Mouse (Mus musculus) stomach, postnatal 0 days (tissue): ENCODE data around the gene Mgarp. TPM values are rescaled to one million over a fixed set of nuclear protein-coding genes. Genes with fewer than 3 reads are reported as not detected.
A peak's percentile ranks its signal among the peaks of the same experiment; 100 is the strongest.
"Not testable (repeated sequence)": the region's sequence is repeated elsewhere in the genome, so short reads cannot be mapped to it uniquely, and the experiment has no call there.

Experiments
- ATAC-seq: fragments of 200-750 bp; cut with Nextera tagmentation; 2 replicates; pipeline ENCODE4 v1.8.0; 2017; ENCODE audit not compliant: low FRiP score, low TSS enrichment
- DNase-seq: peaks from one replicate; pipeline ENCODE4 v3.0.0-alpha.2; 2016; ENCODE audit warnings: low spot score
- H3K27ac ChIP-seq: fragments of 300-500 bp; sonication (generic); replicated peaks from 2 replicates; pipeline ENCODE4 v1.5.1; 2014; ENCODE audit warnings: mild to moderate bottlenecking, control low read depth
- H3K27me3 ChIP-seq: fragments of 300-500 bp; sonication (generic); 2 replicates; pipeline ENCODE4 v1.6.1; 2014; ENCODE audit warnings: low read length; ENCODE audit not compliant: control insufficient read depth, insufficient read depth
- H3K36me3 ChIP-seq: fragments of 300-500 bp; sonication (generic); 2 replicates; pipeline ENCODE4 v1.6.1; 2014; ENCODE audit warnings: low read length, mixed read lengths; ENCODE audit not compliant: control insufficient read depth, insufficient read depth
- H3K4me1 ChIP-seq: fragments of 300-500 bp; sonication (generic); replicated peaks from 2 replicates; pipeline ENCODE4 v1.6.1; 2014; ENCODE audit warnings: antibody characterized with exemption; ENCODE audit not compliant: control insufficient read depth, insufficient read depth
- H3K4me2 ChIP-seq: fragments of 300-500 bp; sonication (generic); replicated peaks from 2 replicates; pipeline ENCODE4 v1.6.1; 2014; ENCODE audit warnings: low read depth, mild to moderate bottlenecking, control low read depth, moderate library complexity
- H3K4me3 ChIP-seq: fragments of 300-500 bp; sonication (generic); 2 replicates; pipeline ENCODE4 v1.5.1; 2014; ENCODE audit warnings: low read depth, low read length, control low read depth
- H3K9ac ChIP-seq: fragments of 300-500 bp; sonication (generic); 2 replicates; pipeline ENCODE4 v1.6.1; 2014; ENCODE audit warnings: mild to moderate bottlenecking, low read length, control low read depth, mixed read lengths
- H3K9me3 ChIP-seq: fragments of 300-500 bp; sonication (generic); 2 replicates; pipeline ENCODE4 v1.6.1; 2016; ENCODE audit warnings: low read length; ENCODE audit not compliant: control insufficient read depth
- CTCF ChIP-seq: IDR thresholded peaks from 2 replicates; pipeline ENCODE4 v1.5.1; 2016; ENCODE audit warnings: antibody characterized with exemption, low read depth, mild to moderate bottlenecking, moderate library complexity
- EP300 ChIP-seq: optimal IDR thresholded peaks from 2 replicates; pipeline ENCODE3; 2016; ENCODE audit warnings: antibody characterized with exemption
- WGBS: fragments of 180-500 bp; shearing (Covaris S2); extraction: QIAGEN DNeasy Blood & Tissue Kit; methylation state at CpG from one replicate; pipeline ENCODE4 v1.1.7; 2014; 5-methylcytosine and 5-hydroxymethylcytosine counted together
- polyA plus RNA-seq: library from polyadenylated mRNA; unstranded; fragments of >200 nt; fragmentation: Nextera tagmentation; extraction: Ambion mirVana; gene quantifications from 2 replicates; pipeline ENCODE4 v1.2.1, GENCODE M21; 2015

The Mgarp gene
- polyA plus RNA-seq, 1 experiment from 2014 or later: 0.73 TPM

GRCm38 (mm10) chr3:51393651-51394050, 2.9 kb downstream of the Mgarp start:
- no peaks in the 10 kb centered on the region for H3K36me3 ChIP-seq
- H3K4me2 ChIP-seq: no peak overlapping the region
- no peaks in the 10 kb centered on the region for H3K27me3 ChIP-seq
- H3K9ac ChIP-seq: no peak overlapping the region
- ATAC-seq (no peak), DNase-seq (no peak)
- 88% methylated on average over 2 of the region's 2 CpGs for WGBS
- no peak overlapping the region for H3K27ac ChIP-seq
- H3K4me1 ChIP-seq: no peaks in the 10 kb centered on the region; the same call in 1 of the 2 replicates
- H3K4me3 ChIP-seq: no peak overlapping the region
- no peak for TF ChIP-seq EP300
- TF ChIP-seq CTCF: no peak
- H3K9me3 ChIP-seq: no peaks in the 10 kb centered on the region

GRCm38 (mm10) chr3:51393018-51393417, 3.5 kb downstream of the Mgarp start:
- not testable (repeated sequence) for ATAC-seq, H3K27me3 ChIP-seq, DNase-seq, H3K4me3 ChIP-seq, H3K9ac ChIP-seq, H3K27ac ChIP-seq, H3K4me1 ChIP-seq, H3K9me3 ChIP-seq, H3K4me2 ChIP-seq, H3K36me3 ChIP-seq
- WGBS: 94% methylated on average over 3 of the region's 3 CpGs

DNA sequence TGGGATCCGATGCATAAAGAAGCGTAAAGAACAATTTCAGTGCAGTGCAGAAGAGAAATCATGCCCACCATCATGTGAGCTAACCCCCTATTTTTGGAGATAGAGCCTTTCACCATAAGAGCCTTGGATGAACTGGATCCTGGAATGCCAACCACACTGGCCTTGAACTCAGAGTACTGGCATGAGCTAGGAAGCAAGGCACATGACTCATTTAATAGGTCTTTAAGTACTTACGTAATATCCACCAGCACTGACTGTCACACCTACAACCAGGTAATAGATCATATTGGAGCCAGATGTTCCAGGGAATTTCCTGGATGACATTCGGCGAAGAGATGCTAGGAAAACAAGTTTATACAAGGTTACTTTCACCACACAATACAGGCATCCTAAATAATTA, 4.9 kb downstream of the Mgarp start:
- DNase-seq (no peak), ATAC-seq (no peak)
- 82% methylated on average over 5 of the region's 5 CpGs for WGBS
- no peak overlapping the region for H3K9ac ChIP-seq
- H3K9me3 ChIP-seq: no peaks in the 10 kb centered on the region
- no peaks in the 10 kb centered on the region for H3K27me3 ChIP-seq
- TF ChIP-seq EP300 (no peak), CTCF (no peak)
- no peak overlapping the region for H3K4me2 ChIP-seq
- no peaks in the 10 kb centered on the region for H3K36me3 ChIP-seq
- H3K4me1 ChIP-seq: no peaks in the 10 kb centered on the region; the same call in 1 of the 2 replicates
- H3K27ac ChIP-seq: no peak overlapping the region
- no peak overlapping the region for H3K4me3 ChIP-seq

GRCm38 (mm10) chr3:51391095-51391494, 5.4 kb downstream of the Mgarp start:
- WGBS: 64% methylated on average over 5 of the region's 5 CpGs
- no peaks in the 10 kb centered on the region for H3K36me3 ChIP-seq

DNA sequence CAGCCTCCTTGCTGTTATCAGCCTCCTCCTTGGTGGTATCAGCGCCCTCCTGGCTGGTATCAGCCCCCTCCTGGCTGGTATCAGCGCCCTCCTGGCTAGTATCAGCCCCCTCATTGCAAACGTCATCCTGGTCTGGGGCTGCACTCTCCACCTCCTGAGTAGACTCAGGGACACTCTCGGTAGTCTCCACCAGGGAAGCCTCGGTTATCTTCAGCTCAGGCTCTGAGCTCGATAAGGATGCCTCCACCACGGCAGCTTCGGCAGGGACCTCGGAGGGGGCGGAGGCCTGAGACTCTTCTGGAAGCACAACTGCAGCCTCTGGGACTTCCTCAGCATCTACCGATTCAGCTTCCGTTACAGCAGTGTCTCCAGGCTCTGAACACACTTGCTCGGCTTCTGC, 7.6 kb downstream of the Mgarp start:
- Histone ChIP-seq H3K4me1 (no peaks in the 10 kb centered on the region; the same call in 1 of the 2 replicates), H3K27ac (no peak overlapping the region), H3K27me3 (no peaks in the 10 kb centered on the region), H3K36me3 (no peaks in the 10 kb centered on the region), H3K4me2 (peak overlapping the region; percentile 23), H3K9ac (no peak overlapping the region), H3K9me3 (no peaks in the 10 kb centered on the region), H3K4me3 (no peak overlapping the region)
- ATAC-seq: no peak
- TF ChIP-seq EP300 (no peak), CTCF (no peak)
- DNase-seq: no peak
- WGBS: 9% methylated on average over 13 of the region's 13 CpGs

More at GRCm38 (mm10) chr3:51391095-51391494, 5.4 kb downstream of the Mgarp start:
- ATAC-seq (no peak), DNase-seq (no peak)
- no peak for TF ChIP-seq CTCF
- no peaks in the 10 kb centered on the region; the same call in 1 of the 2 replicates for H3K4me1 ChIP-seq
- no peak overlapping the region for H3K27ac ChIP-seq
- H3K4me3 ChIP-seq: no peak overlapping the region
- no peak overlapping the region for H3K4me2 ChIP-seq
- H3K9me3 ChIP-seq: no peaks in the 10 kb centered on the region
- no peak overlapping the region for H3K9ac ChIP-seq
- H3K27me3 ChIP-seq: no peaks in the 10 kb centered on the region

DNA sequence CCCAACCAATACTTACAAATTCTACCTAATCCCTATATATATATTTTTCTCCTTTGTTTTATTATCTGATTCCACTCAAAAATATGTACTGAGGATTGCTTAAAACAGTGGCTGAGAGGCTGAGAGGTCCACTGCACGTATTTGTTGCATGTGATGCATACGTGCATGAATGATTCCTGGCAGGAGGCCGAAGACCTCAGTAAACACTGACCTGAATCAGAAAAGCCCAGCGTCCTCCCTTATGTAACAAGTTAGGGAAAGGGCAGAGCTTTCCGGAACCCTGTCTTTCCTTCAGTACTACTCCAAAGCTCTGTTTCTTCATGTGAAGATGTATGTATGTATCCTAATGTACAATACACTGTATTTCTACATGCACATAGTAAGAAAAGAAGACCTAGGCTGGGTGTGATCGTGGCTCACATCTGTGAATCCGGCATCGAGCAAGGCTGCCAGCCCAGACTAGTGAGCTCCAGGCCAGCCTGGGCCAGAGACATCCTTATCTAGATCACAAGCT, 8.6 kb downstream of the Mgarp start:
- DNase-seq: no peak
- ATAC-seq: no peak
- no peaks in the 10 kb centered on the region for H3K27me3 ChIP-seq
- no peak overlapping the region for H3K27ac ChIP-seq
- no peak overlapping the region for H3K4me2 ChIP-seq
- TF ChIP-seq CTCF (no peak), EP300 (no peak)
- H3K4me3 ChIP-seq: no peak overlapping the region
- no peaks in the 10 kb centered on the region for H3K36me3 ChIP-seq
- no peak overlapping the region for H3K9ac ChIP-seq
- H3K4me1 ChIP-seq: no peaks in the 10 kb centered on the region; the same call in 1 of the 2 replicates
- 69% methylated on average over 8 of the region's 8 CpGs for WGBS
- no peaks in the 10 kb centered on the region for H3K9me3 ChIP-seq
